Mouse (Mus musculus): ENCODE measurements around the gene Lsp1. TPM values are rescaled to one million over a fixed set of nuclear protein-coding genes. Genes with fewer than 3 reads are reported as not detected.

Gene Lsp1
- polyA plus RNA-seq, 1 experiment from 2014 or later: 24.5 TPM

DNA sequence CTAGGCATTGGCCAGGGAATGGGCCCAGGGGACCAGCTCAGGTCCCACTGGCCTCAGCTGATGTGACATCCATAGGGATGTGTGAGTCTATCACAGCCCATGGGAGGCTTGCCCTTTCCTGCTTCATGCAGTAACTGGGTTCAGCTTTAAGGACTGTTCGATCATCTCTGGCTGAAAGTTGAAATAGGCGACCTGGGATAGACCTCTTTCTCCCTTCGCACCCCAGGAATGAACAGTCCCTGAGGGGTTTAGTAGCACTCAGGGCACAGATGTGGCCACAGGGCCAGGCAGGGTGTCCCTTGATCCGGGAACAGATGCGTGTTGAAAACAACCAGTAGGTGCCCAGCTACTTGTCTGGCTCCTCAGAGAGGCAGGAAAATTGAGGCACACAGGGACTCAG is 15.7 kb downstream of the Lsp1 start:
- WGBS (ENCODE audit: insufficient replicate concordance): 60% methylated on average over 5 of the region's 5 CpGs
- no peak overlapping the region for H3K9ac ChIP-seq
- H3K27me3 ChIP-seq: no peaks in the 10 kb centered on the region
- no peak overlapping the region for H3K4me2 ChIP-seq
- H3K27ac ChIP-seq (replicated peaks): no peak overlapping the region
- no peaks in the 10 kb centered on the region for H3K36me3 ChIP-seq (replicated peaks)
- H3K4me1 ChIP-seq (replicated peaks): peaks cover 7% of the 10 kb centered on the region; the same call in 1 of the 2 replicates
- no peak for ATAC-seq (ENCODE audit: insufficient read depth)
- H3K9me3 ChIP-seq (replicated peaks): no peaks in the 10 kb centered on the region
- no peak overlapping the region for H3K4me3 ChIP-seq (replicated peaks)

DNA sequence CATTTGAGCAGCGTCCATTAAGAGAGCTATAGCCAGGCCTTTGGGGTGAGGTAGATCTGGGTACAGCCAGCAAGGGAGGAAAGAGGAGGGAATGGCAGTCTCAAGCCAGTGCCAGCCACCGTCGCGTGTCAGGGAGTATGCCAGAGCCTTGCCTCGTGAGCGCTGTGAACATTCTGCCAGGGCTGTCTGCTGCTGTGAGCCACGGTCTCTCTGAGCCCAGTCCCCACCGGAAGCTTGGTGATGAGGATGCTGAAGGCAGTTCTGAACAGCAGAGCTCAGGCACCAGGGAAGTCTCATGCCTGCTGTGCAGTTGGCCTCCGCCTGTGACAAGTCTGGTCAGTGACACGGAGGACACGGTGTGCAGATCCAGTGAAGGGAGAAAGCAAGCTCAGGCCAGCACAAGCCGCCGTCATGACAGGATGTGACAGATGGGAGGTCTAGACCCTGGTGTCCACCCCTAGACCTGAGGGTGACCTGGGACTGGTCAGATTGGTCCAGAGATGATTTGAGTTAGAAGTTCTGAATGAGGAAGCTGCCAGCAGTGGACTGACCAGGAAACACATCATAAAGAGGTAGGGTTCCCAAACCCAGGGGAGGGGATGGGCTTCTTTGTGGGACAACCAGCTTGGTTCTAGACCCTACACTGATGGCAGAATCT is 16.3 kb downstream of the Lsp1 start:
- no peak overlapping the region for H3K27ac ChIP-seq (replicated peaks)
- peaks cover 13% of the 10 kb centered on the region for H3K4me1 ChIP-seq (replicated peaks)
- no peak for ATAC-seq (ENCODE audit: insufficient read depth)
- no peaks in the 10 kb centered on the region for H3K27me3 ChIP-seq
- H3K9me3 ChIP-seq (replicated peaks): no peaks in the 10 kb centered on the region
- H3K36me3 ChIP-seq (replicated peaks): no peaks in the 10 kb centered on the region
- H3K9ac ChIP-seq: no peak overlapping the region; the same call in 1 of the 2 replicates
- H3K4me3 ChIP-seq (replicated peaks): no peak overlapping the region
- H3K4me2 ChIP-seq: no peak overlapping the region
- 69% methylated on average over 13 of the region's 13 CpGs for WGBS (ENCODE audit: insufficient replicate concordance)

DNA sequence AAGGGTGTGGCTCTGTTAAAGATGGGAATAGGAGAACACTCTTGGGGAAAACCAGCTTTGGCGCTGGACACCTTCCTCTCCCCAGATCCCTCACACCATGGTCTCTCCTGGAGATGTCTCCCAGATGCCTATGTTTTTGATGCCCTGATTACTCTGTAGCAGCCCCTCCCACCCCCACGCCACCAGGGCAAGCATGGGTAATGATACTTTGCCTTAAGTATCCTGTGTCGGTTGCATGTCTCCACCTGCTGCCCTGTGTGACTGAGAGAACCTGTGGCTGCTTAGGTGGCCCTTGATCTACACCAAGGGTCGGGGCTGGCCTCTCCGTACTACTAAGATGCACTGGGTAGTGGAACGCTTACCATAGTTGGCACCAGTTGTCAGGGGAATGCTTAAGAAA is 17.4 kb downstream of the Lsp1 start:
- no peak overlapping the region for H3K4me2 ChIP-seq
- 68% methylated on average over 6 of the region's 6 CpGs for WGBS (ENCODE audit: insufficient replicate concordance)
- peaks cover 17% of the 10 kb centered on the region for H3K4me1 ChIP-seq (replicated peaks)
- ATAC-seq (ENCODE audit: insufficient read depth): no peak
- 0 out of 2 replicates have a peak, but pooled peaks cover 5% of the 10 kb centered on the region for H3K27me3 ChIP-seq
- no peaks in the 10 kb centered on the region for H3K9me3 ChIP-seq (replicated peaks)
- H3K9ac ChIP-seq: no peak overlapping the region
- no peaks in the 10 kb centered on the region for H3K36me3 ChIP-seq (replicated peaks)
- no peak overlapping the region for H3K4me3 ChIP-seq (replicated peaks)
- no peak overlapping the region for H3K27ac ChIP-seq (replicated peaks)

DNA sequence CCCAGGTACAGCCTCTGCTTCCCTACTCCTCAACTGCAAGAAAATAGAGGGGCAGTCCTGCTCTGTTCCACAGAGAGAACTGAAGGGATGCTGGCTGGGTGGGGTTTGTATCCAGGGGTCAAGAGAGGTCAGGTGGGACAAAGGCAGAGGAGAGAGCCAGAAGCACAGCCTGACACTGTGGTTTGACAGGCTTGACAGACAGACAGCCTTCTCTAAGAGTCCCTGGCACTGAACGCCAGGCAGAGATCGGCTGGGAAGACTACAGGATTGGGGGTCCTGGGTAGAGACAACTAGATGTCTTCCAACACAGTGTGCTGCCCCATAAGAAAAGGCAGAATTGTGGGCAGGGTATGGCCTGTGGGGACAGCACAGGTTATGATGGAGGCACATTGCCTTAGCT is 18.0 kb downstream of the Lsp1 start:
- no peak for ATAC-seq (ENCODE audit: insufficient read depth)
- no peak overlapping the region for H3K4me3 ChIP-seq (replicated peaks)
- 54% methylated on average over 2 of the region's 2 CpGs for WGBS (ENCODE audit: insufficient replicate concordance)
- 0 out of 2 replicates have a peak, but pooled peaks cover 5% of the 10 kb centered on the region for H3K27me3 ChIP-seq
- H3K27ac ChIP-seq (replicated peaks): no peak overlapping the region
- no peaks in the 10 kb centered on the region for H3K9me3 ChIP-seq (replicated peaks)
- H3K36me3 ChIP-seq (replicated peaks): no peaks in the 10 kb centered on the region
- H3K9ac ChIP-seq: no peak overlapping the region
- H3K4me1 ChIP-seq (replicated peaks): peaks cover 17% of the 10 kb centered on the region
- H3K4me2 ChIP-seq: no peak overlapping the region

DNA sequence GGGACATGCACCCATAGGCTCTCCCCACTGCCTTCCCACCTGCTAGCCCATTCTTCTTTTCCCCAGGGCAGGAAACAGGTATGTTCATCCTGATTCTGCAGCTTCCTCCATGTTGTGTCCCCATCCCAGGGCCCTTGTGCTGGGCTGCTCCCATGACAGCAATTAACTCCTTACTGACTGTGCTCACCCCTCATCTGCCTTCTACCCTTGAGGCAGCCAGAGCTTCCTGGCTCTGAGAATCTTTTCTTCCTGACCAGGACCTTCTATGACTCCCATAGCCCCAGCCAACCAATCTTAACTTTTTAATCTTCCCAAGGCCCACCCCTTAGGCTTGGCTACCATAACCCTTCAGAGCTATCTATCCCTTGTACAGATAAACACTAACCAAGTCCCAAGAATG is 18.7 kb downstream of the Lsp1 start:
- no peak overlapping the region for H3K9ac ChIP-seq
- H3K4me2 ChIP-seq: no peak overlapping the region
- no peaks in the 10 kb centered on the region for H3K36me3 ChIP-seq (replicated peaks)
- H3K4me3 ChIP-seq (replicated peaks): no peak overlapping the region
- H3K9me3 ChIP-seq (replicated peaks): no peaks in the 10 kb centered on the region
- H3K27me3 ChIP-seq: 0 out of 2 replicates have a peak, but pooled peaks cover 5% of the 10 kb centered on the region
- peaks cover 17% of the 10 kb centered on the region for H3K4me1 ChIP-seq (replicated peaks)
- no peak for ATAC-seq (ENCODE audit: insufficient read depth)
- H3K27ac ChIP-seq (replicated peaks): no peak overlapping the region

DNA sequence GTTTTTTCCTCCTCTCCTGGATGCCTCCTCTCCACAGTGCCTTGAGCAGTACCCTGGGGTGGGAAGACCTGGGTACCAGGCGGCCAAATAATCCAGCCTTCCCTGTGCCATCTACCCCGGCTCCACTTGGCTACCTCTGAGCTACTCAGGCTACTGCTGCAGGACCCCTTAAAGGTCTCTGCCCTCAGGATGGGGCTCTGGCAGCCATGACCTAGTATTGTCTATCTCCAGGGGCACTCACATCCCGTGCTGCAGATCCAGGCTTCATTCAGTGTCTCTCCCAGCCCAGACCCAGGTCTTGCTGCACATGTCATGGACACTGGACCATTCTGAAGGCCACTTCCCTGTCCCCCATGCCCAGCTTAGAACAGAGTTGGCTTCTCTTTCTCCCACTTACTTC is 19.3 kb downstream of the Lsp1 start:
- 57% methylated on average over 3 of the region's 3 CpGs for WGBS (ENCODE audit: insufficient replicate concordance)
- peaks cover 17% of the 10 kb centered on the region for H3K4me1 ChIP-seq (replicated peaks)

DNA sequence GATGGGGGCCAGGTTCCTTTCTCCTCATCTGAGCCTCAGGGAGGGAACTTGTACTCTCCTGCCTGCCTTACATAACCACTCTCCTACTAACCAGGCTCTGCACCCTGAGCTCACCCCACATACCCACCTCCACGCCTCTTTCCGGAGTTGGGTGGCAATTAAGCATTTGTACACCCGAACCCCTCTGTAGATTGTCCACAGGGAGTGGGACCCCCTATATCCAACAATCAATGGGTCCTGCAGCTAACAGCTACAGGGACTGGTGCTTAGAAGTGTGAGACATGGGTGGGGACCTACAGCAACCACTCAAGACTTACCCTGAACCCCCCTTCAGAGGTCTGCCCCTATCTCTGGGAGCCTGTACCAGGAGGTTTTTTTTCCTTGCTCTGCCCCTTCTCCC is 20.1 kb downstream of the Lsp1 start:
- Histone ChIP-seq H3K27me3 (0 out of 2 replicates have a peak, but pooled peaks cover 5% of the 10 kb centered on the region), H3K4me1 (replicated peaks) (peaks cover 17% of the 10 kb centered on the region), H3K9me3 (replicated peaks) (no peaks in the 10 kb centered on the region), H3K4me2 (no peak overlapping the region), H3K36me3 (replicated peaks) (no peaks in the 10 kb centered on the region), H3K4me3 (replicated peaks) (no peak overlapping the region), H3K27ac (replicated peaks) (no peak overlapping the region), H3K9ac (no peak overlapping the region)
- ATAC-seq (ENCODE audit: insufficient read depth): no peak
- WGBS (ENCODE audit: insufficient replicate concordance): 61% methylated on average over 3 of the region's 3 CpGs

More for the DNA sequence above, 19.3 kb downstream of the Lsp1 start:
- no peak for ATAC-seq (ENCODE audit: insufficient read depth)
- Histone ChIP-seq H3K9me3 (replicated peaks) (no peaks in the 10 kb centered on the region), H3K27ac (replicated peaks) (no peak overlapping the region), H3K4me3 (replicated peaks) (no peak overlapping the region), H3K4me2 (no peak overlapping the region), H3K9ac (no peak overlapping the region), H3K36me3 (replicated peaks) (no peaks in the 10 kb centered on the region), H3K27me3 (0 out of 2 replicates have a peak, but pooled peaks cover 5% of the 10 kb centered on the region)

DNA sequence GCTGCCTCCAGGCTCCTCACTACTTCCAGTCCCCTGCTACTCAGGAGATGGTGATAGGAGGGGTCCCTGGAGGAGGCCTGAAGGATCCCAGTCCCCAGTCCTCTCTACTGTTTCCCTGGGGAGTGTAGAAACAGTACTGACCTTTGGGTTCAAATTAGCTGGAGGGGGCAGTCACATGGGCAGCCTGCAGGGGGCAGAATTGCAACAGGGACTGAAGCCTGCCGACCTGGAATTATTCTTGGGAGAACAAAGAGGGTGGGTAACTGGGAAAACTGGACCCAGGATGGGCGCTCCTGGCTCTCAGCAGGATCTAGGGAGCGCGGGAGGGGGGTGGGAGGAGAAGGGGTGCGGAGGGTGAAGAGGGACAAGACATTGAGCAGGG is 20.6 kb downstream of the Lsp1 start:
- peaks cover 17% of the 10 kb centered on the region for H3K4me1 ChIP-seq (replicated peaks)
- no peaks in the 10 kb centered on the region for H3K9me3 ChIP-seq (replicated peaks)
- no peak overlapping the region for H3K9ac ChIP-seq
- 0 out of 2 replicates have a peak overlapping the region, but pooled peaks have one; percentile 5 for H3K4me3 ChIP-seq (replicated peaks)
- 0 out of 2 replicates have a peak overlapping the region, but pooled peaks have one; percentile 33 for H3K27ac ChIP-seq (replicated peaks)
- H3K27me3 ChIP-seq: 0 out of 2 replicates have a peak, but pooled peaks cover 5% of the 10 kb centered on the region
- H3K36me3 ChIP-seq (replicated peaks): no peaks in the 10 kb centered on the region
- 7% methylated on average over 5 of the region's 5 CpGs for WGBS (ENCODE audit: insufficient replicate concordance)
- peak overlapping the region; percentile 46 for H3K4me2 ChIP-seq
- no peak for ATAC-seq (ENCODE audit: insufficient read depth)

DNA sequence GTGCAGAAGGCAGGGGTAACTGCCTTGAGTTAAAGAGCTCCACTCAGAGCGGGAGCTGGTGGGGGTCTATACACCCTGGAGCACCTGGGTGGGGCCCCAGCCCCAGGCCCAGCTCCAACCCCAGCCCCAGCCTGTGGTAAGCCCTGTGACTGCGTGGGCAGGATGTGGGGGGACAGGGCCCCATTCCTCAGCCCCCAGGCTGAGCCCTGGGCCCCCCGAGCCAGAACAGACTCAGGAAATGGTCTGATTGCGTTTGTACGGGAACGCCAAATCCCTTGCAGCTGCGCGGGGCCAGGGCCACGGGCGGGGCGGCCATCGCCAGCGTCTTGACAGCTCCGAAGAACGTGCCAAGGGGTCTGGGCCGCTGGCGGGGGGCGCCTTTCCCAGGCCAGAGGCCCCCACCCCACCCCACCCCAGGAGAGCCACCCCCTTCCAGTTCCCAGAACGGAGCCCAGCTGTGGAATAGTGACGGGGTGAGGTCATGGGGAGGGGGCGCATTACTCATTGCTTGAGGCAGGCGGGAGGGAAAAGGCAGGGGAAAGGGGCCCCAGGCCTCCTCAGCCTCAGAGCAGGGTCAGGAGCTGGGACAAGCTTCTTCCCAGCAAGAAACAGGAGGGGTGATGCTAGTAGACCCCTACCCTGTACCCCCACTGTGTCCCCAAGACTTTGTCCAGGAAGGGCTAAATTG is 21.1 kb downstream of the Lsp1 start:
- 9% methylated on average over 21 of the region's 22 CpGs for WGBS (ENCODE audit: insufficient replicate concordance)
- peak overlapping the region; percentile 46 for H3K4me2 ChIP-seq
- 0 out of 2 replicates have a peak, but pooled peaks cover 5% of the 10 kb centered on the region for H3K27me3 ChIP-seq
- no peak overlapping the region for H3K9ac ChIP-seq
- 0 out of 2 replicates have a peak overlapping the region, but pooled peaks have one; percentile 5 for H3K4me3 ChIP-seq (replicated peaks)
- ATAC-seq (ENCODE audit: insufficient read depth): peak; percentile 19; the same call in 1 of the 2 replicates
- peak overlapping the region; percentile 33; the same call in 1 of the 2 replicates for H3K27ac ChIP-seq (replicated peaks)
- peaks cover 17% of the 10 kb centered on the region for H3K4me1 ChIP-seq (replicated peaks)
- H3K36me3 ChIP-seq (replicated peaks): no peaks in the 10 kb centered on the region
- no peaks in the 10 kb centered on the region for H3K9me3 ChIP-seq (replicated peaks)

DNA sequence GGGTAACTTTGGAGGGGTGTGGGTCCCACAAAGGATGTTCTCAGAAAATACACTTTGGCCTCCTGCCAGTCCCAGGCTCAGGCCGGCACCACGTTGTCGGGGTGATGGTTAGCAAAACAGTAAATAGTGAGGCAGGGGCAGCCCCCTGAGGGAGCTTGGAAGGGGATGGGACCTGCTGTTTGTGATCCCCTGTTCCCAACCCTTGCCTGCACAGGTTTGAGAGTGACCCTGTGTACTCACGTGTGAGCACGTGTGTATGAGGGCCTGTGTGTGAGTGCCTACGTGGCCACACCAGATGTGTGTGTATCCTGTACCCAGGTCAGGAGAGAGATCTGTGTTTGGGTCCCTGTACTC is 21.6 kb downstream of the Lsp1 start:
- H3K27ac ChIP-seq (replicated peaks): no peak overlapping the region; the same call in 1 of the 2 replicates
- ATAC-seq (ENCODE audit: insufficient read depth): no peak
- peaks cover 17% of the 10 kb centered on the region for H3K4me1 ChIP-seq (replicated peaks)
- H3K4me3 ChIP-seq (replicated peaks): no peak overlapping the region
- no peaks in the 10 kb centered on the region for H3K36me3 ChIP-seq (replicated peaks)
- 0 out of 2 replicates have a peak, but pooled peaks cover 5% of the 10 kb centered on the region for H3K27me3 ChIP-seq
- no peak overlapping the region for H3K9ac ChIP-seq
- no peak overlapping the region for H3K4me2 ChIP-seq
- WGBS (ENCODE audit: insufficient replicate concordance): 49% methylated on average over 6 of the region's 6 CpGs
- H3K9me3 ChIP-seq (replicated peaks): no peaks in the 10 kb centered on the region

DNA sequence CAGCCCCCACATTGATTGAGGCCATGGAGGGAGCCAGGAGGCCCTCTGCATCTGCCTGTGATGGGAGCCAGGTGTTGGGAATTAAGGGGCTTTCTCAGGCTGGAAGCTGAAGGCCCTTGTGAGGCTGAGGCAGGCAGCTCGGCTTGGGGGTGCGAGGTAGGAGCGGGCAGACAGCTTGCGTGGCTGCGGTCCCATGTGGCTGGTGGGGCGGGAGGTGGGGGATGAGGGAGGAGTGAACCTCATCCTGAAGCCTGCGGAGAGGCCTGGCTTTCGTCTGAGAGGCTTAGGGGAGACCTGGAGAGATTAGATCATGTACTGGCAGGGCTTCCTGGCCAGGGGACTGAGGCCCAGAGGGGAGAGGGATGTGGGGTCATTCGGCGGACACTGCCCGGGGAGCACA is 22.5 kb downstream of the Lsp1 start:
- no peak overlapping the region for H3K4me3 ChIP-seq (replicated peaks)
- H3K4me2 ChIP-seq: no peak overlapping the region
- no peak for ATAC-seq (ENCODE audit: insufficient read depth)
- no peak overlapping the region for H3K27ac ChIP-seq (replicated peaks)
- no peaks in the 10 kb centered on the region for H3K36me3 ChIP-seq (replicated peaks)
- H3K9me3 ChIP-seq (replicated peaks): no peaks in the 10 kb centered on the region
- no peak overlapping the region for H3K9ac ChIP-seq
- H3K4me1 ChIP-seq (replicated peaks): peaks cover 17% of the 10 kb centered on the region
- 0 out of 2 replicates have a peak, but pooled peaks cover 5% of the 10 kb centered on the region for H3K27me3 ChIP-seq
- WGBS (ENCODE audit: insufficient replicate concordance): 57% methylated on average over 11 of the region's 11 CpGs
